Mouse (Mus musculus): ENCODE results near the gene Me1.

- TF ChIP-seq CTCF (IDR thresholded peaks at IDR 0.05; ENCODE audit: borderline replicate concordance, insufficient read depth, low read depth, low read length) (no peak), POLR2A (IDR thresholded peaks at IDR 0.05; ENCODE audit: borderline replicate concordance, insufficient read depth, low read length) (no peak)
Measured at GRCm38 (mm10) chr9:86729811-86730210, 34.1 kb upstream of the Me1 start.

Data from cerebellum, adult 2 months (tissue).